Mouse (Mus musculus) layer of hippocampus, adult 9-11 months (tissue): ENCODE measurements around the gene Ric8a.
A peak's percentile ranks its signal among the peaks of the same experiment; 100 is the strongest.
"Not testable (repeated sequence)": the region's sequence is repeated elsewhere in the genome, so short reads cannot be mapped to it uniquely, and the experiment has no call there.

Source experiments
- DNase-seq: peaks from one replicate; pipeline ENCODE4 v3.0.0; 2022

Gene Ric8a

DNA sequence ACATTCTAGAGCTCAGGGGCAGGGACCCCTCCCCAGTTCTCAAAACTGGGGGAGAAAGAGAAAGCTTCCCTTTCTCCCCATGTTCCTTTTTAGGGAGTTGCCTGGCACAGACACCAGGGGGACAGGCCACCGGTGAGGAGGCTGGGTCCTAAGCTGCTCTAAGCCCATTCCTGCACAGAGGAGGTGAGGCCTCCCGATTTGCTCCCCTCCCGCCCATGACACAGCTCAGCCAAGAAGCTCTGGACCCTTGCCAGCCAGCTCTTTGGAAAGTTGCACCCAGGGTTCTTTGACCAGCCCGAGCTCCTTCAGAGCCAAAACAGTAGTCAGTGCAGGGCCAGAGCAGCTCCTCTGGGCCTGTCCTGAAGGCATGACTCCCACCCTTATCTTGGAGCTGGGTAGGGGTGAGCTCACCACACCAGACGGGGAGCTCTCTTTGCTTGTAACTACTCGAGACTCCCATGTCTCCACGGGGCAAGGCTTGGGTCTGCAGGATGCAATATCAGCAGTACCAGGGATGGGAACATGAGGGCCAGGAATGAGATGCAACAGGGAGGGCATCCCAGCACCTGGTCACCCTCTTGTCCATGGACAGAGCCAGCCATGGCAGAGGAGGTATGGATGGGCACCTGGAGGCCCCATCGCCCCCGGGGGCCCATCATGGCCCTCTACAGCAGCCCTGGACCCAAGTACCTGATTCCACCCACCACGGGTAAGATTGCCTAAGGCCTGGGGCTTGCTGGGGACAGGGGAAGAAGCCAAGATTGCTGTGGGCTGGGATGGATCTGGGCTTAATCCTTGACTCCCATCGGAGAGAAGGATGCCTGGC, 8.8 kb upstream of the Ric8a start, which contains the start of gene Odf3:
Odf3 (plus strand) TSS at position 51 of the 826 bp plus-strand sequence.
- no peak for DNase-seq

- DNase-seq: no peak
These were observed 8.2 kb upstream of the Ric8a start for GRCm38 (mm10) chr7:140848591-140848990.

GRCm38 (mm10) chr7:140851916-140852315, 4.8 kb upstream of the Ric8a start:
- DNase-seq: no peak

DNA sequence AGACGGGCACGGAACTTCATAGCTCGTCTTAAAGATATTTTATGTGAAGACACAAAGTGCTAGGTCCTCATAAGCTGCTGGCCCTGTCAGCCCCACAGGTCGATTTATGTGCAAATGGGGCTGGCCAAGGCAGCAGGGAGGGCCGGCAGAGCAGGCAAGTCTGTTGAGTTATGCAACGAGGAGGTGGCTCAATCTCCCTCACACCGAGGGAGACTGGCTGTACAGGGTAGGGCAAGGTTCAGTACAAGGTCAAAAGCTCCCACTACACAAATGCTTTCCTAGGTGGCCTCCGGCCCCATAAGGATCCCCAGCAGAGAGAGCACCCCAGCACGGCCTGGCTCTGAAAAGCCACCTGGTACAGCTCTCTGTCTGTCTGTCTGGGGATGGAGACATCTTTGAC, 3.4 kb upstream of the Ric8a start:
- no peak for DNase-seq

DNA sequence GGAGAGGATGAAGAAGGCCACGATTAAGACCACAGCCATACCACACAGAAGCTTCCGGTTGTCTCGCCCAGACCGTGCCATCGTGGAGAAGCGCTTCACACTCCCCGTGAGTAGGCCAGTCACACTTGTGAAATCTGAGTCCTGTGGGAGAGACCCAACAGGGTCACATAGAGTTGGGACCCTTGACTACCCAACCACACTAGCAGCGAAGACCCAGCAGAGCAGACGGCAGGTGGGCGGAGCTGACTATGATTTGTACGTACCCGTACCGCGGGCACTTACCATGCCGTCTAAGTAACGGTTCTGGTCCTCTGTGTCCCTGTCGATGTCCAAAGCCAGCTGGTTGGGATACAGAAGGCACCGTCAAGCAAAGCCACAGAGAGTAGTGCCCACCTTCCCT, 2.3 kb upstream of the Ric8a start:
- DNase-seq: no peak

GRCm38 (mm10) chr7:140855181-140855580, 1.6 kb upstream of the Ric8a start:
- DNase-seq: no peak

- peak; percentile 93 for DNase-seq
These were observed 635 bp upstream of the Ric8a start, which contains the start of gene Gm45785 for GRCm38 (mm10) chr7:140855860-140856784. Gene Gm45785, minus strand, starts transcription at chr7:140856331.

DNA sequence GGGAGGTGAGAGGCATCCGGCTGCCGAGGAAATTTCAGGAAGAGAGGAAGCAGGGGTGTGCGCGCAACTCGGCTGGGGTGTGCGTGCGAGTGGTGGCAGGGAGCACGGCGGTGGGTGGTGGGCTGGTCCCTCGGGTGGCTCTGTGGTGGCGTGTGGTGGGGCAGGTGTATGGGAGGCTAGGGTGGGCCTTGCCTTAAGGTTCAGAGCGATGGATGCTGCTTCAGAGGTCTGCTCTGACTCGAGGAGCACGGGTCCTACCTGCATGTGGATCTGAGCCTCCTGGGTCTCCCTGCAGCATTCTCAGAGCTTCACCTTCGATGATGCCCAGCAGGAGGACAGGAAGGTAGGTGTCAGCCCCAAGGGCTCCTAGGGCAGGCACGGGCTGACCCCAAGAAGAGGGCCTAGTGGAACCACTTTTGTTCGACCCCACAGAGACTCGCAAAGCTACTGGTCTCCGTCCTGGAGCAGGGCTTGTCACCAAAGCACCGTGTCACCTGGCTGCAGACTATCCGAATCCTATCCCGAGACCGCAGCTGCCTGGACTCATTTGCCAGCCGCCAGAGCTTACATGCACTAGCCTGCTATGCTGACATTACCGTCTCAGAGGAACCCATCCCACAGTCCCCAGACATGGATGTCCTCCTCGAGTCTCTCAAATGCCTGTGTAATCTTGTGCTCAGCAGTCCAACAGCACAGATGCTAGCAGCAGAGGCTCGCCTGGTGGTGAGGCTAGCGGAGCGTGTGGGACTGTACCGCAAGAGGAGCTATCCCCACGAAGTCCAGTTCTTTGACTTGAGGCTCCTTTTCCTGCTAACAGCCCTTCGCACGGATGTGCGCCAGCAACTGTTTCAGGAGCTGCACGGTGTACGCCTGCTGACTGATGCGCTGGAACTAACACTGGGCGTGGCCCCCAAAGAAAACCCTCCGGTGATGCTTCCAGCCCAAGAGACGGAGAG, 1.1 kb downstream of the Ric8a start, which contains the start of gene Bet1l:
Bet1l (minus strand) TSS at position 28 of the 956 bp plus-strand sequence.
- no peak for DNase-seq

- no peak for DNase-seq
These were observed 2.0 kb downstream of the Ric8a start for GRCm38 (mm10) chr7:140858746-140859145.

DNA sequence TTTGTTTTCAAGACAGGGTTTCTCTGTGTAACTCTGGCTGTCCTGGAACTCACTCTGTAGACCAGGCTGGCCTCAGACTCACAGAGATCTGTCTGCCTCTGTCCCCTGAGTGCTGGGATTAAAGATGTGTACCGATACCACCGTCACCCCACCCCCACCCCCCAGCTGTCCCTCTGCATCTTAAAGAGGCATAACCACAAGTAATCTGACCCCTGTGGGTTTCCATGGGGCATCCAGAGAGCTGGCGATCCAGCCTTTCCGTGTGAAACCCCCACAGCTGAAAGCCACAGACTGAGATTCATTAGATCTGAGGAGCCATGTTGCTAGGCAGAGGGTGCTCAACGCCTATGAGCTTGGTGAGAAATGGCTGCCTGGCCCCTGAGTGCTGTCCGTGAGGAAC, 3.2 kb downstream of the Ric8a start:
- DNase-seq: no peak

DNA sequence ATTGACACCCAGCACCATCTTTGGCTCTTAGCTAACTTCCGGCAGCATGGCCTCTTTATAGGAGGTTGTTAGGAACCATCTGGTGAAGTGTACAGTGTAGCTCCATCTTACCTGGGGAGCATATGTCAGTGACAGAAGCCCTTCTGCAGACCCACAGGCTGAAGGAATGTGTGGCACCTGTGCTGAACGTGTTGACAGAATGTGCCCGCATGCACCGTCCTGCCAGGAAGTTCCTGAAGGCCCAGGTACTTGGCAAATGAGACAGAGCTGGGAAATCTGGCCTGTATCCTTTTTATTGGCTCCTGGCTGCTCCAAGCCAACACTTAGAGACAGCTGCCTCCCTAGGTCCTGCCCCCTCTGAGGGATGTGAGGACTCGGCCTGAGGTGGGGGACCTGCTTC, 4.0 kb downstream of the Ric8a start:
- DNase-seq: no peak

DNA sequence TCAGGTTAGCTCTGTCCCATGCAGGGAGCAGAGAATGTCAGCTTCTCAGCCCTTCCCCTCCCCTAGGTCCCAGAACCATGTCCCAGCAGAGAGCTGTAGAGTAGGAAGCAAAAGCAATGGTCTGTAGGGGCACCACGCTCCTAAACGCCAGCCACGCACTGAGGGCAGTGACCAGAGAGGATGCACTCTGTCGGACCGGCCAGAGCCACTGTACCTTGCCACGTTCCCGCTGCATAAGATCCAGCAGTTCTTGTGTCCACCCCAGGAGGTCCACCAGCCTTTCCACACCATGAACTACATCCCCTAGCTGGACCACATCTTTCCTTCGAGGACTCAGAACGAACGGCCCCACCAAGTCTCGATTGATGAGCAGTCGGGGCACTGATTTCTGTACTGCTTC, 8.0 kb downstream of the Ric8a start:
- no peak for DNase-seq

- no peak for DNase-seq
These were observed 17.5 kb downstream of the Ric8a start for GRCm38 (mm10) chr7:140874224-140874623.

GRCm38 (mm10) chr7:140877364-140877763, 20.6 kb downstream of the Ric8a start:
- no peak for DNase-seq

DNA sequence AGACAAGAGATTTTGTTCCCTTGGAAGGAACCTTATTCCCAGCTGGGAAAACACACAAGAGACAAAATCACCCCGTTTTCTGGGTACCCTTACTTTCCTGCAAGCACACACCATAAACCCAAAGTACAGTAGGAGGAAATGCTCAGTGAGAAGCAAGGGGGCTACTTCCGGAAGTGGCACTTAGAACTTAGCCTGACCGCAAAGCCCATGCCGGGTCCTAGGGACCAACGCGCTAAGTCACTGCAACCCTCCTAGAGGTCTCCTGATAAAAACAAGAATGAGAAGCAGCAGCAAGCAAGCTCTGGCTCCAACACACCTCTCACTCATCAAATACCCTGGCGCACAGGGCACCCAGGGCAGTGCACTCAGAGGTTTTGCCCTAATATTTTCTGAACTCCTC, 22.6 kb downstream of the Ric8a start:
- no peak for DNase-seq

- no peak for DNase-seq
These were observed 23.7 kb downstream of the Ric8a start for GRCm38 (mm10) chr7:140880419-140880818.

DNA sequence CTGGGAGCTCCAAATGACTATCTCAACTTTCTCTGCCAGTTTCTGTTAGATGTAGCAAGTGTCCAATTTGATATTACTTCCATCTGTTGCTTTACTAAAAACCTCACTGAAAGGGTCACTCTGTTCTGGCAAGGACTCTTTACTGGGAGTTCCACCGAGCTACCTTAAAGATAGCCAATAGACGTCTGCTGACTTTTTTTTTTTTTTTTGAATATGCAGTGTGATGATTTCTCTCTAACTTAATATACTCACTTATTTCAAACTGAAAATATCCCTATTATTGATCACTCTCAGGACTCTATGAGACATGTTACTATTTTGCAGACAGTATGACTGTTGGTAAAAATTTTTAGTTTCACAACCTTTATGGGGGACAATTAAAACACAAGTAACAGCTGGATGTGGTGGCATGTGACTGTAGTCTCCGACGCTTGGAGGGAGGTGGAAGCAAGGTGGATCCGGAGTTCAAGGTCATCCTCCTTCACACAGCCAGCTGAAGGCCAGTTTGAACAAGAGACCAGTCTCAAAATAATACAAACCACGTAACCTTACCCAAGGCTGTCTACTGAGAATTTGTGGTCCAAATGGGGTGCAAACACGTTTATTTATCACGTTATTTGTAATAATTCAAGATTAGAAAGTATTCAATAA, 24.2 kb downstream of the Ric8a start:
- DNase-seq: no peak

DNA sequence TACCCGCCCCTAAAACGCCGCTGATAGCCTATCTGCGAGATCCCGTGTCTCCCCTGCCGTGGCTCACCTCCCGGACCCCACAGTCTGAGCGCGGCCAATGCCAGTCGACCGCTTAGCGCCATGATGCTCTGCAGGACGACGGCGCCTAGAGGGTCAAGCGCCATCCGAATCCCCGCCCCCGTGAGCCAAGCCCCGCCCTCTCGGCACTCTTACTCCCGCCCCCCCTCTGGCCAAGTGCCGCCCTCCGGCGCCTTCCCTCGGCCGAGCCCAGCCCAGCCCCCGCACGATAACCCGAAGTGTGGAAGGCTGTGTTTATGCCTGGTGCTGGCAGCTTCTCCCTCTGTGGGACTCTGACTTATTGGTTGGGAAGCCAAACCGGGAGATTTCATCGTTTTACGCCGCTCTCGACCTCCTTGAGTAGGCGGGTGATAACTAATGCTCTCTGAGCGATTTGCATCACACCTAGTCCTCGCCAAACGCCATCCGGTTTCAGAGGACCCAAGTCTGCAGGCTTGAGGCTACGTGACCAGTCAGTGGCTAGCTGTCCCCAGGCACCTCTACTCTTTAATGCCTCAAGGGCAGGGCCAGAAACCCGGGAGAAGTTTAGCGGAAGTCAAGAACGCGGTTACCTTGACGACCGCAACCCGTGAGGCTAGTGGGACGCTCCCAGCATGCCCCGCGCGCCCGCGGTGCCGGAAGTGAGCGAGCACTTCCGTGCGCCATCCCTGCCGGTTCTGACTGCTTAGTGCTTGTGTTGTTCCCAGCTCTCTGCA, 25.1 kb downstream of the Ric8a start, which contains the start of the genes Psmd13 and Sirt3:
Psmd13 (plus strand) TSS at position 273 of the 773 bp plus-strand sequence.
Sirt3 (minus strand) TSS at position 614 of the 773 bp plus-strand sequence.
- peak; percentile 95 for DNase-seq

- DNase-seq: no peak
These were observed 25.7 kb downstream of the Ric8a start for GRCm38 (mm10) chr7:140882469-140882803.

- DNase-seq: not testable (repeated sequence)
These were observed 33.9 kb downstream of the Ric8a start for GRCm38 (mm10) chr7:140890636-140891035.

- no peak for DNase-seq
These were observed 37.3 kb downstream of the Ric8a start for GRCm38 (mm10) chr7:140894031-140894430.
